Mouse (Mus musculus): ENCODE data around the gene Gm11564. TPM values are rescaled to one million over a fixed set of nuclear protein-coding genes. Genes with fewer than 3 reads are reported as not detected.
"Not testable (repeated sequence)": the region's sequence is repeated elsewhere in the genome, so short reads cannot be mapped to it uniquely, and the experiment has no call there.

Gm11564 gene
- not detected for total RNA-seq (2021)
- long read RNA-seq, experiment 1 = 0 reads
- long read RNA-seq, experiment 2 = 0 reads

GRCm38 (mm10) chr11:99815566-99815965, at the start of gene Gm11564:
Gm11564 (minus strand) TSS chr11:99815666.
- not testable (repeated sequence) for DNase-seq

- not testable (repeated sequence) for DNase-seq
Observed at GRCm38 (mm10) chr11:99864176-99864575, 48.7 kb upstream of the Gm11564 start, which contains the start of gene Gm11559. Gm11559 (plus strand) TSS chr11:99864476.

GRCm38 (mm10) chr11:99858761-99859160, 43.3 kb upstream of the Gm11564 start:
- no peak for DNase-seq

GRCm38 (mm10) chr11:99857617-99858016, 42.2 kb upstream of the Gm11564 start, which contains the start of gene Gm11568:
Gm11568 (plus strand) TSS chr11:99857917.
- DNase-seq = no peak

GRCm38 (mm10) chr11:99854121-99854520, 38.7 kb upstream of the Gm11564 start:
- DNase-seq = no peak

- no peak for DNase-seq
Observed at GRCm38 (mm10) chr11:99851508-99851907, 36.0 kb upstream of the Gm11564 start, which contains the start of gene Krtap4-16. Krtap4-16 (minus strand) TSS chr11:99851608.

- no peak for DNase-seq
Observed at GRCm38 (mm10) chr11:99846746-99847145, 31.3 kb upstream of the Gm11564 start.

GRCm38 (mm10) chr11:99842185-99842584, 26.7 kb upstream of the Gm11564 start:
- DNase-seq = no peak

- no peak for DNase-seq
Observed at GRCm38 (mm10) chr11:99837966-99838365, 22.5 kb upstream of the Gm11564 start, which contains the start of gene 2300003K06Rik. 2300003K06Rik (minus strand) TSS chr11:99838066.

GRCm38 (mm10) chr11:99809792-99810191, 5.7 kb downstream of the Gm11564 start, which contains the start of gene Krtap4-13:
Krtap4-13 (minus strand) TSS chr11:99809892.
- DNase-seq = not testable (repeated sequence)

- not testable (repeated sequence) for DNase-seq
Observed at GRCm38 (mm10) chr11:99804346-99804745, 11.1 kb downstream of the Gm11564 start, which contains the start of gene Gm11554. Gm11554 (minus strand) TSS chr11:99804446.

GRCm38 (mm10) chr11:99798832-99799231, 16.6 kb downstream of the Gm11564 start, which contains the start of gene Gm11569:
Gm11569 (minus strand) TSS chr11:99798932.
- DNase-seq = not testable (repeated sequence)

GRCm38 (mm10) chr11:99793367-99793766, 22.1 kb downstream of the Gm11564 start, which contains the start of gene Gm11596:
Gm11596 (minus strand) TSS chr11:99793467.
- no peak for DNase-seq

GRCm38 (mm10) chr11:99784900-99785299, 30.6 kb downstream of the Gm11564 start, which contains the start of gene Krtap4-9:
Krtap4-9 (plus strand) TSS chr11:99785200.
- DNase-seq = not testable (repeated sequence)

- no peak for DNase-seq
Observed at GRCm38 (mm10) chr11:99780604-99781003, 34.9 kb downstream of the Gm11564 start, which contains the start of gene Krtap4-8. Krtap4-8 (minus strand) TSS chr11:99780704.

GRCm38 (mm10) chr11:99778401-99778800, 37.1 kb downstream of the Gm11564 start:
- no peak for DNase-seq

GRCm38 (mm10) chr11:99772813-99773212, 42.7 kb downstream of the Gm11564 start, which contains the start of gene Gm11595:
Gm11595 (minus strand) TSS chr11:99772913.
- not testable (repeated sequence) for DNase-seq

GRCm38 (mm10) chr11:99768410-99768809, 47.1 kb downstream of the Gm11564 start:
- DNase-seq = no peak

Other genes with a start within 250 kb of the Gm11564 start
- not detected for gene Krtap3-1, start 249.0 kb downstream of the Gm11564 start, total RNA-seq (2021)
- not detected for gene Krtap1-5, start 234.7 kb downstream of the Gm11564 start, total RNA-seq (2021)
- gene Krtap1-4, start 232.0 kb downstream of the Gm11564 start, total RNA-seq (2021) = not detected
- not detected for gene Krtap1-3, start 224.3 kb downstream of the Gm11564 start, total RNA-seq (2021)
- gene Krtap9-3, start 217.6 kb downstream of the Gm11564 start, total RNA-seq (2021) = not detected
- not detected for gene Gm11938, start 212.4 kb downstream of the Gm11564 start, total RNA-seq (2021)
- gene Gm11937, start 205.5 kb downstream of the Gm11564 start, total RNA-seq (2021) = not detected
- not detected for gene Krtap2-4, start 200.8 kb downstream of the Gm11564 start, total RNA-seq (2021)
- not detected for gene Gm11562, start 195.2 kb downstream of the Gm11564 start, total RNA-seq (2021)
- not detected for gene Krtap4-1, start 187.4 kb downstream of the Gm11564 start, total RNA-seq (2021)
- gene Krtap4-2, start 180.6 kb downstream of the Gm11564 start, total RNA-seq (2021) = not detected
- not detected for gene Krtap4-7, start 171.6 kb downstream of the Gm11564 start, total RNA-seq (2021)
- not detected for gene Gm11555, start 165.4 kb downstream of the Gm11564 start, total RNA-seq (2021)
- gene Gm11563, start 156.7 kb downstream of the Gm11564 start, total RNA-seq (2021) = not detected
- gene Krtap4-6, start 149.7 kb downstream of the Gm11564 start, total RNA-seq (2021) = not detected
- not detected for gene Gm14190, start 124.9 kb downstream of the Gm11564 start, total RNA-seq (2021)
- gene Gm14180, start 81.4 kb downstream of the Gm11564 start, total RNA-seq (2021) = not detected
- gene Gm11595, start 42.8 kb downstream of the Gm11564 start, total RNA-seq (2021) = not detected
- not detected for gene Krtap4-8, start 35.0 kb downstream of the Gm11564 start, total RNA-seq (2021)
- gene Krtap4-9, start 30.5 kb downstream of the Gm11564 start, total RNA-seq (2021) = under 1 TPM in 1 of 2 experiments, not detected in 1; 0.23 TPM
- gene Gm11596, start 22.2 kb downstream of the Gm11564 start, total RNA-seq (2021) = not detected
- gene Gm11569, start 16.7 kb downstream of the Gm11564 start, total RNA-seq (2021) = not detected
- gene Gm11554, start 11.2 kb downstream of the Gm11564 start, total RNA-seq (2021) = not detected
- gene Krtap4-13, start 5.8 kb downstream of the Gm11564 start, total RNA-seq (2021) = not detected
- not detected for gene 2300003K06Rik, start 22.4 kb upstream of the Gm11564 start, total RNA-seq (2021)
- not detected for gene Krtap4-16, start 35.9 kb upstream of the Gm11564 start, total RNA-seq (2021)
- not detected for gene Gm11568, start 42.3 kb upstream of the Gm11564 start, total RNA-seq (2021)
- gene Gm11559, start 48.8 kb upstream of the Gm11564 start, total RNA-seq (2021) = not detected
- gene Krtap9-1, start 57.7 kb upstream of the Gm11564 start, total RNA-seq (2021) = not detected
- not detected for gene Gm11567, start 63.5 kb upstream of the Gm11564 start, total RNA-seq (2021)
- not detected for gene Krtap31-1, start 92.3 kb upstream of the Gm11564 start, total RNA-seq (2021)
- gene Gm11565, start 99.1 kb upstream of the Gm11564 start, total RNA-seq (2021) = not detected
- not detected for gene Krtap31-2, start 120.6 kb upstream of the Gm11564 start, total RNA-seq (2021)
- gene Krtap9-5, start 132.8 kb upstream of the Gm11564 start, total RNA-seq (2021) = not detected
- not detected for gene Krtap29-1, start 163.4 kb upstream of the Gm11564 start, total RNA-seq (2021)
- not detected for gene Krtap16-1, start 170.9 kb upstream of the Gm11564 start, total RNA-seq (2021)
- gene Krtap17-1, start 178.3 kb upstream of the Gm11564 start, total RNA-seq (2021) = not detected
- gene Krt33a, start 200.5 kb upstream of the Gm11564 start, total RNA-seq (2021) = not detected
- gene Krt33b, start 214.2 kb upstream of the Gm11564 start, total RNA-seq (2021) = under 1 TPM; 0.38 to 0.45 TPM
- not detected for gene Krt34, start 225.9 kb upstream of the Gm11564 start, total RNA-seq (2021)
- gene Krt31, start 234.9 kb upstream of the Gm11564 start, total RNA-seq (2021) = not detected

All from gastrocnemius, postnatal 10 days (tissue).